Mouse (Mus musculus): Measurements from ENCODE around the gene H13.

DNA sequence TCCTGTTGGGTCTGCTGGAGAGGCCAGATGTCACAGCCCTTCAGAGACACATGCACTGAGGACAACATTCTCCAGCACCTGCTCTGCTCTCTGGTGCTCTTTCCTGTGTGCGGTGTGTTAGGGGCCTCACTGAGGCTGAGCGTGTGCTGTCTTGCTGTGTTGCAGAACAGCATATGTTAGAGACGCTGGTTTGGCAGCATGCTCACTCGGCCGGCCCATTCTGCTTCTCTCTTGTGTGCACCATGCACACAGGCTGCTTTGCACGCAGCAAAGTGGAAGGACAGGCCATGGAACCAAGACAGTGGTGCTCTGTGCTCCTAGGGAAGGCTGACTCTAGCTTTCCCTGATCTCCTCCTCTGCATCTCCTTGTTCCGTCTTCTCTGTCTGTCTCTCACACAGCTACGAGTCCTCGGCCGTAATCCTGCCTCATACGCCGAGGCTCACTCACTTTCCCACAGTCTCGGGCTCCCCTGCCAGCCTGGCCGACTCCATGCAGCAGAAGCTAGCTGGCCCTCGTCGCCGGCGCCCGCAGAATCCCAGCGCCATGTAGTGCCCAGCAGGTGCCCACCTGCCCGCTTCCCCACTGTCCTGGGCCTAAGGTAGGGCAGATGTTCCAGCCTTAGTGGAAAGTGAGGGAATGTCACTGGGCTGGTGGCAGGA lies 34.5 kb downstream of the H13 start:
- no peak for TF ChIP-seq CTCF (IDR thresholded peaks at IDR 0.05; ENCODE audit: borderline replicate concordance, insufficient read depth, low read depth, low read length)
- TF ChIP-seq POLR2A (IDR thresholded peaks at IDR 0.05; ENCODE audit: borderline replicate concordance, insufficient read depth, low read length), result no peak

All from cerebellum, adult 2 months (tissue).